Mouse (Mus musculus) heart, embryonic 11.5 days (tissue): ENCODE measurements around the gene Rpl6. TPM values are rescaled to one million over a fixed set of nuclear protein-coding genes. Genes with fewer than 3 reads are reported as not detected.

Experiments
- ATAC-seq: fragments of 200-750 bp; cut with Nextera tagmentation; replicated peaks from 2 replicates; pipeline ENCODE4 v1.8.0; 2017; ENCODE audit warnings: moderate library complexity; ENCODE audit not compliant: insufficient number of reproducible peaks, low FRiP score, low TSS enrichment
- H3K27ac ChIP-seq: fragments of 300-500 bp; sonication (generic); 2 replicates; pipeline ENCODE4 v1.5.1; 2014; ENCODE audit warnings: mild to moderate bottlenecking, low read depth, low read length
- H3K27me3 ChIP-seq: fragments of 300-500 bp; sonication (generic); 2 replicates; pipeline ENCODE4 v1.6.1; 2014; ENCODE audit warnings: mild to moderate bottlenecking, low read length, mixed read lengths; ENCODE audit not compliant: control insufficient read depth, insufficient read depth
- H3K36me3 ChIP-seq: fragments of 300-500 bp; sonication (generic); 2 replicates; pipeline ENCODE4 v1.6.1; 2014; ENCODE audit warnings: mild to moderate bottlenecking, low read length, moderate library complexity, mixed read lengths; ENCODE audit not compliant: control insufficient read depth, insufficient read depth
- H3K4me1 ChIP-seq: fragments of 300-500 bp; sonication (generic); 2 replicates; pipeline ENCODE4 v1.6.1; 2014; ENCODE audit warnings: low read length; ENCODE audit not compliant: control insufficient read depth, insufficient read depth
- H3K4me2 ChIP-seq: fragments of 300-500 bp; sonication (generic); 2 replicates; pipeline ENCODE4 v1.6.1; 2014; ENCODE audit warnings: mild to moderate bottlenecking, moderate library complexity
- H3K4me3 ChIP-seq: fragments of 300-500 bp; sonication (generic); 2 replicates; pipeline ENCODE4 v1.5.1; 2014; ENCODE audit warnings: low read depth, low read length
- H3K9ac ChIP-seq: fragments of 300-500 bp; sonication (generic); 2 replicates; pipeline ENCODE4 v1.6.1; 2014; ENCODE audit warnings: mild to moderate bottlenecking, low read depth, low read length, moderate library complexity
- H3K9me3 ChIP-seq: fragments of 300-500 bp; sonication (generic); replicated peaks from 2 replicates; pipeline ENCODE4 v1.6.1; 2016; ENCODE audit warnings: low read length; ENCODE audit not compliant: control insufficient read depth
- whole genome bisulfite sequencing: fragments of 180-500 bp; shearing (Covaris S2); extraction: QIAGEN DNeasy Blood & Tissue Kit; methylation state at CpG from one replicate; pipeline ENCODE4 v1.1.7; 2014; ENCODE audit not compliant: insufficient replicate concordance; 5-methylcytosine and 5-hydroxymethylcytosine counted together
- polyA plus RNA-seq: library from polyadenylated mRNA; unstranded; fragments of >200 nt; fragmentation: Nextera tagmentation; extraction: Ambion mirVana; gene quantifications from 2 replicates; pipeline ENCODE4 v1.2.1, GENCODE M21; 2014

Rpl6 gene
- polyA plus RNA-seq, 1 experiment from 2014 or later, result 592 TPM

- Histone ChIP-seq H3K9me3 (no peaks in the 10 kb centered on the region), H3K27me3 (no peaks in the 10 kb centered on the region), H3K27ac (no peak overlapping the region), H3K4me2 (peak overlapping the region; percentile 39), H3K36me3 (no peaks in the 10 kb centered on the region), H3K4me3 (no peak overlapping the region), H3K4me1 (peaks cover 53% of the 10 kb centered on the region), H3K9ac (no peak overlapping the region)
- 62% methylated on average over 9 of the region's 9 CpGs for WGBS
- ATAC-seq, result no peak
These were observed 15.1 kb upstream of the Rpl6 start for GRCm38 (mm10) chr5:121189182-121189581.

GRCm38 (mm10) chr5:121190210-121190835 lies 14.0 kb upstream of the Rpl6 start:
- Histone ChIP-seq H3K36me3 (no peaks in the 10 kb centered on the region), H3K27ac (peak overlapping the region; percentile 83), H3K4me2 (peak overlapping the region; percentile 67), H3K9me3 (no peaks in the 10 kb centered on the region), H3K27me3 (no peaks in the 10 kb centered on the region), H3K4me3 (peak overlapping the region; percentile 86), H3K4me1 (peaks cover 41% of the 10 kb centered on the region), H3K9ac (peak overlapping the region; percentile 90)
- no peak for ATAC-seq
- WGBS, result 26% methylated on average over 21 of the region's 21 CpGs

GRCm38 (mm10) chr5:121190836-121191583 lies 13.3 kb upstream of the Rpl6 start, which contains the start of gene Ptpn11:
Gene Ptpn11 (minus strand): TSS chr5:121191397.
- H3K9me3 ChIP-seq, result no peaks in the 10 kb centered on the region
- WGBS, result under 1% methylated on average over 77 of the region's 98 CpGs
- H3K4me1 ChIP-seq, result peaks cover 35% of the 10 kb centered on the region
- H3K27me3 ChIP-seq, result no peaks in the 10 kb centered on the region
- peak within 1 kb of the TSS; percentile 67 for H3K4me2 ChIP-seq
- no peaks in the 10 kb centered on the region for H3K36me3 ChIP-seq
- peak within 1 kb of the TSS; percentile 83 for H3K27ac ChIP-seq
- H3K9ac ChIP-seq, result peak within 1 kb of the TSS; percentile 90
- ATAC-seq, result peak; percentile 91
- peak within 1 kb of the TSS; percentile 86 for H3K4me3 ChIP-seq

GRCm38 (mm10) chr5:121191584-121191906 lies 12.7 kb upstream of the Rpl6 start:
- WGBS, result 11% methylated on average over 17 of the region's 17 CpGs
- ATAC-seq, result no peak
- peak overlapping the region; percentile 90 for H3K9ac ChIP-seq
- no peaks in the 10 kb centered on the region for H3K36me3 ChIP-seq
- H3K9me3 ChIP-seq, result no peaks in the 10 kb centered on the region
- no peaks in the 10 kb centered on the region for H3K27me3 ChIP-seq
- peak overlapping the region; percentile 67 for H3K4me2 ChIP-seq
- H3K27ac ChIP-seq, result peak overlapping the region; percentile 83
- H3K4me1 ChIP-seq, result peaks cover 29% of the 10 kb centered on the region
- peak overlapping the region; percentile 86 for H3K4me3 ChIP-seq

- no peaks in the 10 kb centered on the region for H3K9me3 ChIP-seq
- WGBS, result 25% methylated on average over 1 of the region's 1 CpGs
- ATAC-seq, result no peak
- no peak overlapping the region for H3K9ac ChIP-seq
- no peak overlapping the region for H3K4me2 ChIP-seq
- peaks cover 5% of the 10 kb centered on the region for H3K4me1 ChIP-seq
- no peaks in the 10 kb centered on the region for H3K36me3 ChIP-seq
- no peak overlapping the region for H3K27ac ChIP-seq
- no peak overlapping the region for H3K4me3 ChIP-seq
- no peaks in the 10 kb centered on the region for H3K27me3 ChIP-seq
These were observed 10.1 kb upstream of the Rpl6 start for GRCm38 (mm10) chr5:121194173-121194572.

- Histone ChIP-seq H3K4me3 (no peak overlapping the region), H3K27ac (no peak overlapping the region), H3K9me3 (no peaks in the 10 kb centered on the region), H3K4me1 (no peaks in the 10 kb centered on the region), H3K36me3 (no peaks in the 10 kb centered on the region), H3K4me2 (no peak overlapping the region), H3K9ac (no peak overlapping the region), H3K27me3 (no peaks in the 10 kb centered on the region)
- ATAC-seq, result no peak
- 30% methylated on average over 5 of the region's 5 CpGs for WGBS
These were observed 7.5 kb upstream of the Rpl6 start for GRCm38 (mm10) chr5:121196764-121197163.

- Histone ChIP-seq H3K9ac (no peak overlapping the region), H3K4me3 (no peak overlapping the region), H3K9me3 (no peaks in the 10 kb centered on the region), H3K36me3 (no peaks in the 10 kb centered on the region), H3K27me3 (no peaks in the 10 kb centered on the region), H3K4me2 (no peak overlapping the region), H3K4me1 (no peaks in the 10 kb centered on the region), H3K27ac (no peak overlapping the region)
- ATAC-seq, result no peak
- 85% methylated on average over 2 of the region's 2 CpGs for WGBS
These were observed 6.9 kb upstream of the Rpl6 start for GRCm38 (mm10) chr5:121197337-121197736.

- no peaks in the 10 kb centered on the region for H3K9me3 ChIP-seq
- H3K9ac ChIP-seq, result no peak overlapping the region
- H3K27ac ChIP-seq, result no peak overlapping the region
- no peak overlapping the region for H3K4me3 ChIP-seq
- no peaks in the 10 kb centered on the region for H3K4me1 ChIP-seq
- H3K4me2 ChIP-seq, result no peak overlapping the region
- WGBS, result 67% methylated on average over 5 of the region's 5 CpGs
- H3K36me3 ChIP-seq, result no peaks in the 10 kb centered on the region
- H3K27me3 ChIP-seq, result no peaks in the 10 kb centered on the region
- ATAC-seq, result no peak
These were observed 5.9 kb upstream of the Rpl6 start for GRCm38 (mm10) chr5:121198376-121198775.

- Histone ChIP-seq H3K9me3 (no peaks in the 10 kb centered on the region), H3K27ac (no peak overlapping the region), H3K9ac (no peak overlapping the region), H3K27me3 (no peaks in the 10 kb centered on the region), H3K4me2 (no peak overlapping the region), H3K36me3 (peaks cover 11% of the 10 kb centered on the region), H3K4me1 (peaks cover 13% of the 10 kb centered on the region), H3K4me3 (no peak overlapping the region)
- WGBS, result 50% methylated on average over 3 of the region's 3 CpGs
- no peak for ATAC-seq
These were observed 2.5 kb upstream of the Rpl6 start for GRCm38 (mm10) chr5:121201739-121202138.
